Mouse (Mus musculus) myocyte (in vitro differentiated cells): ENCODE measurements at regions not wholly inside any gene's neighbourhood (a gene's known extent, or its start where the extent isn't known, plus 50 kb on each side); places are given as distances from the start of the nearest gene placed in this dataset.
"Not testable (repeated sequence)": the region's sequence is repeated elsewhere in the genome, so short reads cannot be mapped to it uniquely, and the experiment has no call there.

ENCODE experiments used
- H3K27me3 ChIP-seq: one replicate; pipeline ENCODE4 v1.6.1; 2011; ENCODE audit not compliant: control insufficient read depth, insufficient read depth, insufficient read length
- H3K36me3 ChIP-seq: one replicate; pipeline ENCODE4 v1.6.1; 2011; ENCODE audit not compliant: control insufficient read depth, insufficient read depth
- H3K4me2 ChIP-seq: one replicate; pipeline ENCODE4 v1.6.1; 2011; ENCODE audit warnings: low read depth, control low read depth
- H3K4me3 ChIP-seq: one replicate; pipeline ENCODE4 v1.5.1; 2011; ENCODE audit warnings: mild to moderate bottlenecking, control low read depth, moderate library complexity
- H3K79me2 ChIP-seq: one replicate; pipeline ENCODE4 v1.6.1; 2011; ENCODE audit not compliant: control insufficient read depth, insufficient read depth
- H3ac ChIP-seq: one replicate; pipeline ENCODE4 v1.6.1; 2011; ENCODE audit not compliant: control insufficient read depth, insufficient read length
- CEBPB ChIP-seq: IDR thresholded peaks from 2 replicates; pipeline ENCODE4 v1.6.1; 2011; ENCODE audit warnings: mild to moderate bottlenecking, moderate library complexity; ENCODE audit not compliant: poor library complexity, insufficient read depth, severe bottlenecking
- E2F4 ChIP-seq: IDR thresholded peaks from one replicate; pipeline ENCODE4 v1.6.1; 2011; ENCODE audit warnings: mild to moderate bottlenecking, control low read depth, moderate library complexity; ENCODE audit not compliant: insufficient read depth
- MAX ChIP-seq: IDR thresholded peaks from one replicate; pipeline ENCODE4 v1.6.1; 2011; ENCODE audit warnings: low read depth, mild to moderate bottlenecking, control low read depth
- MYOD1 ChIP-seq, 3 experiments: IDR thresholded peaks; one replicate each; pipeline ENCODE4 v1.6.1; 2011; ENCODE audit warnings: control low read depth in 2 of 3, low read depth in 2 of 3, mild to moderate bottlenecking in 2 of 3, moderate library complexity in 1 of 3; ENCODE audit not compliant: insufficient read length in 2 of 3, control insufficient read depth in 1 of 3
- MYOG ChIP-seq, 3 experiments: IDR thresholded peaks; one replicate each; pipeline ENCODE4 v1.6.1; 2011; ENCODE audit warnings: control low read depth in 2 of 3, low read depth in 2 of 3, mild to moderate bottlenecking in 2 of 3; ENCODE audit not compliant: insufficient read length in 2 of 3, control insufficient read depth in 1 of 3, insufficient read depth in 1 of 3
- POLR2A ChIP-seq: IDR thresholded peaks from one replicate; pipeline ENCODE4 v1.6.1; 2011; ENCODE audit warnings: low read depth, mild to moderate bottlenecking, control low read depth, moderate library complexity; ENCODE audit not compliant: insufficient read length
- POLR2AphosphoS2 ChIP-seq: IDR thresholded peaks from one replicate; pipeline ENCODE4 v1.6.1; 2011; ENCODE audit warnings: low read depth, control low read depth; ENCODE audit not compliant: insufficient read length
- REST ChIP-seq: IDR thresholded peaks from one replicate; pipeline ENCODE4 v1.6.1; 2011; ENCODE audit warnings: mild to moderate bottlenecking, control low read depth, moderate library complexity; ENCODE audit not compliant: insufficient read depth, insufficient read length
- SRF ChIP-seq: IDR thresholded peaks from one replicate; pipeline ENCODE4 v1.6.1; 2011; ENCODE audit warnings: low read depth; ENCODE audit not compliant: control insufficient read depth, insufficient read length
- TCF12 ChIP-seq: IDR thresholded peaks from one replicate; pipeline ENCODE4 v1.6.1; 2011; ENCODE audit warnings: mild to moderate bottlenecking, control low read depth; ENCODE audit not compliant: poor library complexity, insufficient read depth, severe bottlenecking
- TCF3 ChIP-seq: IDR thresholded peaks from one replicate; pipeline ENCODE4 v1.6.1; 2011; ENCODE audit warnings: low read depth, control low read depth; ENCODE audit not compliant: insufficient read length
- USF1 ChIP-seq: IDR thresholded peaks from one replicate; pipeline ENCODE4 v1.6.1; 2011; ENCODE audit warnings: low read depth, mild to moderate bottlenecking, control low read depth, moderate library complexity

DNA sequence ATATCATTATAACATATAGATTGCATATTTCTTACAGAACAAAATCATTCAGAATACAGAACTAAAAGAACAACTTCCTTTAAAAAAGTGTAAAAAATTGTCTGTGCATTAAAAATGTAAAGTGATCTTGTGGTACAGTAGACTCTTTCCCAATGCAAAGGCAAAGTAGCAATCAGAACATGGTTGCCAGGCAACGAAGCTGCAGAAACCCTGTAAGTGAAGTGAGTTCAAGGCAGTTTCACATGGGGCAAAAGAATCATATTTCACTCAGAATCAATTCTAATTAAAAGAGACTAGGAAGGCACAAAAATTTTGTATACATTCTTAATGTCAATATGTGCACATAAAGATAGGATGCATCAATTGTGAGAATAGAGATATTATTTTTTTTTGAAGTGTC, 692.2 kb downstream of the Brinp3 start:
- no peak for TF ChIP-seq SRF
- no peak for TF ChIP-seq MYOG (IDR thresholded peaks at IDR 0.05; ENCODE audit: control insufficient read depth in 1 of 3, insufficient read depth in 1 of 3, insufficient read length in 2 of 3, low read depth in 2 of 3)
- TF ChIP-seq TCF3 = no peak
- no peak for TF ChIP-seq REST
- no peak for TF ChIP-seq E2F4
- no peak for TF ChIP-seq POLR2A
- H3K27me3 ChIP-seq = no peaks in the 10 kb centered on the region
- H3ac ChIP-seq = no peak overlapping the region
- no peak overlapping the region for H3K4me3 ChIP-seq
- no peaks in the 10 kb centered on the region for H3K36me3 ChIP-seq
- H3K79me2 ChIP-seq = no peaks in the 10 kb centered on the region
- H3K4me2 ChIP-seq = no peak overlapping the region

DNA sequence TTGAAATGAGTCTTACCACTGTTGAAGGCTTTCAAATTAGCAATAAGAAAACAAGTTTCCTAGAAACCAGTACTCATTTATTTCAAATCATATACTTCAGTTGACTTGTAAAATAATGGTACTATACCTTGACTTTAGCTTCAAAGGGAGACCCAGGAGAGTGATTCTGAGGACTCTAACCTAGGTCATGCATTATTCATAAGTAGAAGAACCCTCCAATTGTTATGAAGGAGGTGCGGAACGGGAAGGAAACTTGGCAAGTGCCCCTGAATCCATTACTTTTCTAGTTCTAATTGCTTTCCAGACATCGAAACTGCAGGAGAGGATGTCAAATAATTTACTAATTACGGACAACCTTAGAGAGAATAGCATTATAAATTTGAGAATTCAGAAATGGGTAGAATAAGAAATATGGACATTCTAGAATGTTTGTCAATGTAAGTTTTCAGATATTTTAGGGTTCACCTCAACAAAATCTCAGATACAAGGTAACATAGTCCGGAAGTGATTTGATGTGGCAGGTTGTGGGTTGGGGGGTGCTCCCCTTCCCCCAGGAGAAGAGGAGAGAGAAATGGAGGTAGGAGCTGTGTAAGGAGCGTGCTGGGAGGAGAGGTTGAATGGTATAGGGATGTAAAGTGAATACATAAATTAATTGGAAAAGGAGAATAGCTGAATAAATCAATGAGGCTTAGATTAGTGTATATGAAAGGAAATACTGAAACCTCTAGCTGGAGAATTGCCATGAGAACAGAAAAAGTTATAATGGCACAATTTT, 692.9 kb downstream of the Brinp3 start:
- Histone ChIP-seq H3K79me2 (no peaks in the 10 kb centered on the region), H3K4me3 (no peak overlapping the region), H3K27me3 (no peaks in the 10 kb centered on the region), H3K36me3 (no peaks in the 10 kb centered on the region), H3K4me2 (no peak overlapping the region), H3ac (no peak overlapping the region)
- TF ChIP-seq POLR2A (no peak), E2F4 (no peak), MYOD1 (IDR thresholded peaks at IDR 0.05; ENCODE audit: control insufficient read depth in 1 of 3, insufficient read length in 2 of 3, low read depth in 2 of 3) (no peak), SRF (no peak), USF1 (no peak), REST (no peak), POLR2AphosphoS2 (no peak), TCF3 (no peak), TCF12 (no peak), MYOG (IDR thresholded peaks at IDR 0.05; ENCODE audit: control insufficient read depth in 1 of 3, insufficient read depth in 1 of 3, insufficient read length in 2 of 3, low read depth in 2 of 3) (no peak), CEBPB (no peak)

DNA sequence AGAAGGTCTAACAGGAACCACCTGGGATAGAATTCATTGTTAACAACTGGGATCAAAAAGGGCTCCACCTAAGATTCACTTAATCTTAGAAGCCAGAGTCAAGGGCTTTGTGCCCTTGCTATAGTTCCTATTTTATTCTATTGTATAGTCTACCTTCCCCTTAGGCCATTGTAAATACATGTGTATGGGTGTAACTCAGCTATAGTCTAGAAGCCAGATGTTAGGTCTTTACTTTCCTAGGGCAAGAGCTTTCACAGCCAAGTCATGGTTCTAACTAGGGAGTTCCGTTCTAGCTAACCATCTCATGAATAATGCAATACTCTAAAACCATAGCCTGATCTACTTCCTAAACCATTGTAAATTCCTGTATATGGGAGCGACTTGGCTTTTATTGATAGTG, 705.4 kb downstream of the Brinp3 start:
- not testable (repeated sequence) for H3K4me3 ChIP-seq

DNA sequence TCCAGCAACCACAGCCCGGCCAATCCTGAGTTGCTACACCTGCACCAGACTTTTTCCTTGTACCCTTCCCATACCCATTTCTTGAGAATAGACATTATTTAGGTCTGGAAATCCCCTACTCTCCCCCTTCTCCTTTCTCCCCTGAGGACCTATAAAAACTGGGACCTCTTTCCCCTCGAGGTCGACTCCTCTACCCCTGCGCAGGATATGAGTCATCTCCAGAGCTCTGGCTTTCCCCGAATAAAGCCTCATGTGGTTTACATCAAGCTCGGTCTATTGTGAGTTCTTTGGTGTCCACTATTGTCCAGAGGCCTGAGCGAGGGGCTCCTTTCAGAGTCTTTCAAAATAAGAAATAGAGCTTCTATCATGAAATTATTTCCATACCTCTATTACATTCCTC, 720.3 kb downstream of the Brinp3 start:
- H3K79me2 ChIP-seq = not testable (repeated sequence)

More for the DNA sequence above, 705.4 kb downstream of the Brinp3 start:
- H3K27me3 ChIP-seq, H3K4me2 ChIP-seq, H3K36me3 ChIP-seq, H3ac ChIP-seq, H3K79me2 ChIP-seq: not testable (repeated sequence)

DNA sequence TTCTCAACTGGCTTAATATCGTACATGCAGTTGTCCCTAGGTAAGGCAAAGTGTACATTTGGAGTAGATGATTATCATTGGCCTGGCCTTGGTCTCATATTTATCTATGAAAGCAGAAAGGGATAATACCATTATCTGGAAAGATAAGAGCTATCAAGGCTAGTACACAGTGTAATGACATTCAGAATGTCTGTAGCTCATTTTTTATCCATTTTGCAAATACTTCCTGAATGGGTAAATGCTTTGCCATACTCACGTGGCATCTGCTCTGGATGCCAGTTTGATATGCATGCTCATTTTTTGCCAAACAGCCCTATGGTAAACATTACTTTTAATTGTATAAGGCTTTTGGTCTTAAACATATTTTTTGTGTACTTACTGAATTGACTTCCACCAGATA, 723.4 kb downstream of the Brinp3 start:
- Histone ChIP-seq H3K36me3 (no peaks in the 10 kb centered on the region), H3K79me2 (no peaks in the 10 kb centered on the region), H3K27me3 (no peaks in the 10 kb centered on the region), H3K4me2 (no peak overlapping the region), H3ac (no peak overlapping the region), H3K4me3 (no peak overlapping the region)
- TF ChIP-seq POLR2AphosphoS2 (no peak), REST (no peak), MYOD1 (IDR thresholded peaks at IDR 0.05; ENCODE audit: control insufficient read depth in 1 of 3, insufficient read length in 2 of 3, low read depth in 2 of 3) (no peak), MAX (no peak), TCF3 (no peak), USF1 (no peak), CEBPB (no peak), POLR2A (no peak), E2F4 (no peak), MYOG (IDR thresholded peaks at IDR 0.05; ENCODE audit: control insufficient read depth in 1 of 3, insufficient read depth in 1 of 3, insufficient read length in 2 of 3, low read depth in 2 of 3) (no peak), SRF (no peak), TCF12 (no peak)

More for the DNA sequence above, 720.3 kb downstream of the Brinp3 start:
- H3ac ChIP-seq, H3K27me3 ChIP-seq, H3K4me2 ChIP-seq, H3K36me3 ChIP-seq, H3K4me3 ChIP-seq: not testable (repeated sequence)

DNA sequence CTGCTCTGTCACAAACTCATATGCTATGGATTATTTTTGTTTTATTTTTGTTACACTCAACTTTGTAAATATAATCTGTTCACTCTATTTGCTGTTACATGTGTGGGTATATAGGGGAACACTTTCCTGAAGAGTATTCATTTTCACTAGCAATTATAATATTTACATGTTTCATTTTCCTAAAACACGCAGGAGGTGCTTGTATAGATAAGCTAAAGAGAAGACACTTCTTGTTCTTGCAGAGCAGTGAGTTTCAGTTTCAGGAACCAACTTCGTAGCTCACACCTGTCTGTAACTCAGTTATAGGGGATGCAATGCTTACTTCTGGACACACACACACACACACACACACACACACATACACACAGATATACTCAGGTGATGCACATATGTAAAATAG, 724.9 kb downstream of the Brinp3 start:
- TF ChIP-seq SRF (no peak), TCF3 (no peak), MYOD1 (IDR thresholded peaks at IDR 0.05; ENCODE audit: control insufficient read depth in 1 of 3, insufficient read length in 2 of 3, low read depth in 2 of 3) (no peak), CEBPB (no peak), POLR2A (no peak), MAX (no peak), POLR2AphosphoS2 (no peak), E2F4 (no peak), MYOG (IDR thresholded peaks at IDR 0.05; ENCODE audit: control insufficient read depth in 1 of 3, insufficient read depth in 1 of 3, insufficient read length in 2 of 3, low read depth in 2 of 3) (no peak), USF1 (no peak), REST (no peak), TCF12 (no peak)
- H3ac ChIP-seq = no peak overlapping the region
- H3K4me3 ChIP-seq = no peak overlapping the region
- no peak overlapping the region for H3K4me2 ChIP-seq
- H3K79me2 ChIP-seq = no peaks in the 10 kb centered on the region
- H3K27me3 ChIP-seq = no peaks in the 10 kb centered on the region
- no peaks in the 10 kb centered on the region for H3K36me3 ChIP-seq
